Mouse (Mus musculus) erythroblast, embryonic 14.5 days (primary cell): ENCODE data around the gene Rpl37.

ENCODE experiments used
- GATA1 ChIP-seq: IDR thresholded peaks from 2 replicates; pipeline ENCODE4 v1.6.1; 2012; ENCODE audit warnings: low read length, inconsistent platforms, mixed read lengths
- TAL1 ChIP-seq: IDR thresholded peaks from 3 replicates; pipeline ENCODE4 v1.6.1; 2012; ENCODE audit warnings: low read length, inconsistent platforms, mixed read lengths

GRCm38 (mm10) chr15:5157386-5157785, 40.9 kb downstream of the Rpl37 start:
- TF ChIP-seq GATA1, result no peak
- TF ChIP-seq TAL1, result no peak
